Mouse (Mus musculus): ENCODE measurements around the gene Glra1. TPM values are rescaled to one million over a fixed set of nuclear protein-coding genes. Genes with fewer than 3 reads are reported as not detected.

The Glra1 gene
- polyA plus RNA-seq, 1 experiment from 2014 or later, result not detected

DNA sequence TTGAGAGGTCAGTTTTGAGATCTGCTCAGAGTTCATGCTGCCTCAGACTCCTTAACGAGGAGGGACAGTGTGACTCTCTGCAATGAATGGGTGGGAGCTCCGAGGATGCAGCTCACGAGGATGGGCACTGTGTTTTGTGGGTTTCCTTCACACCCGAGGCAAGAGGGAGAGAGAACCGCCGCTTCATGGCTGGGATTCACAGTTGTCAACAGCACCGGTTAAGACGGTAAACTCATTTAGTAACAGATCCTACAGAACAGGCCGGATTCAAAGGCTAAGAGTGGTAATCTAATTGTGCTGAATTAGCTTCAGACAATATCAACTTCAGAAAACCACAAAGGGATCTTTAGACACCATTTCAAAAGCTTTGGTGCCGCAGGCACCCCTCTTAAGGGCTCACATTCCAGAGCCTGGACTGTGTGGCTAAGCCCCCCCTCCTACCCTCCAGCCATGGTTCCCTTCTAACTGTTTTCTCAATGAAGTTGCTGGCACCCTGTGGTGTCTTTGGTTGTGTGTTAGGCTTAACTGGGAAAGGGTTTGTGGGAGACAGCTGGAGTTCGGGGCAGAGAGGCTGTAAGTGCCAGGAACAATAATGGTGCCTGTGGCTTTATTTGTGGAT lies 6.4 kb downstream of the Glra1 start:
- Histone ChIP-seq H3K9me3 (ENCODE audit: low read length) (no peaks in the 10 kb centered on the region), H3K9ac (replicated peaks; ENCODE audit: low read depth) (no peak overlapping the region), H3K36me3 (ENCODE audit: insufficient read depth, low read length) (no peaks in the 10 kb centered on the region), H3K4me3 (ENCODE audit: low read depth, low read length) (no peak overlapping the region), H3K27me3 (replicated peaks; ENCODE audit: insufficient read depth, low read length) (no peaks in the 10 kb centered on the region), H3K4me2 (replicated peaks; ENCODE audit: low read depth, low read length) (no peak overlapping the region), H3K4me1 (ENCODE audit: insufficient read depth, low read depth, low read length) (no peaks in the 10 kb centered on the region), H3K27ac (ENCODE audit: low read length) (no peak overlapping the region)
- ATAC-seq (no peak), DNase-seq (ENCODE audit: low spot score) (no peak)
- TF ChIP-seq CTCF (IDR thresholded peaks at IDR 0.05) (no peak), EP300 (IDR thresholded peaks at IDR 0.05) (no peak)
- WGBS, result 12% methylated on average over 11 of the region's 11 CpGs

DNA sequence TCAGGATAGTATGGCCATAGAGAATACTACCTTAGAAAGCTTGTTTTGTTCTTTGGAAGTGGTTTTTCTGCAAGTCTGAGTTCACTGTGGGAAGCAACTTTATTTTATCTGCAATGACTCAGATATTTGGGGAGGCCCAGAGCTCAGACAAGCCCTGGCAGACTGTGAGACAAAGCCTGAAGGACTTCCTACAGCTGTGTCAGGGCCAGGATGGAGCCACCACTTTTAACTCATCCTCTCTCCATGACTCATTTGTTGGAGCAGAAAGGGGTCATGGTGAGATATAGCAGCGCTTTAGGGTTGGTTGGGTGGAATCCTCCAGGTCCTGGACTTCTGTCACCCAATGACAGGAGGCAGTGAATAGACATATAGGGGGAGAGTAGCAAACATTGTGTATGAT lies 12.3 kb downstream of the Glra1 start:
- no peak overlapping the region for H3K27ac ChIP-seq (ENCODE audit: low read length)
- WGBS, result 65% methylated on average over 1 of the region's 1 CpGs
- TF ChIP-seq EP300 (IDR thresholded peaks at IDR 0.05) (no peak), CTCF (IDR thresholded peaks at IDR 0.05) (no peak)
- no peak overlapping the region for H3K9ac ChIP-seq (replicated peaks; ENCODE audit: low read depth)
- no peaks in the 10 kb centered on the region for H3K9me3 ChIP-seq (ENCODE audit: low read length)
- no peak overlapping the region for H3K4me3 ChIP-seq (ENCODE audit: low read depth, low read length)
- H3K36me3 ChIP-seq (ENCODE audit: insufficient read depth, low read length), result no peaks in the 10 kb centered on the region
- H3K4me1 ChIP-seq (ENCODE audit: insufficient read depth, low read depth, low read length), result no peaks in the 10 kb centered on the region
- DNase-seq (ENCODE audit: low spot score) (no peak), ATAC-seq (no peak)
- H3K4me2 ChIP-seq (replicated peaks; ENCODE audit: low read depth, low read length), result no peak overlapping the region
- H3K27me3 ChIP-seq (replicated peaks; ENCODE audit: insufficient read depth, low read length), result no peaks in the 10 kb centered on the region

- no peaks in the 10 kb centered on the region for H3K36me3 ChIP-seq (ENCODE audit: insufficient read depth, low read length)
- TF ChIP-seq CTCF (IDR thresholded peaks at IDR 0.05) (no peak), EP300 (IDR thresholded peaks at IDR 0.05) (no peak)
- DNase-seq (ENCODE audit: low spot score) (no peak), ATAC-seq (no peak)
- no peak overlapping the region for H3K4me3 ChIP-seq (ENCODE audit: low read depth, low read length)
- no peaks in the 10 kb centered on the region for H3K4me1 ChIP-seq (ENCODE audit: insufficient read depth, low read depth, low read length)
- H3K27ac ChIP-seq (ENCODE audit: low read length), result no peak overlapping the region
- no peaks in the 10 kb centered on the region for H3K27me3 ChIP-seq (replicated peaks; ENCODE audit: insufficient read depth, low read length)
- no peak overlapping the region for H3K4me2 ChIP-seq (replicated peaks; ENCODE audit: low read depth, low read length)
- no peaks in the 10 kb centered on the region for H3K9me3 ChIP-seq (ENCODE audit: low read length)
- WGBS, result 74% methylated on average over 3 of the region's 3 CpGs
- no peak overlapping the region for H3K9ac ChIP-seq (replicated peaks; ENCODE audit: low read depth)
Measured at GRCm38 (mm10) chr11:55594411-55594810, 13.6 kb downstream of the Glra1 start.

DNA sequence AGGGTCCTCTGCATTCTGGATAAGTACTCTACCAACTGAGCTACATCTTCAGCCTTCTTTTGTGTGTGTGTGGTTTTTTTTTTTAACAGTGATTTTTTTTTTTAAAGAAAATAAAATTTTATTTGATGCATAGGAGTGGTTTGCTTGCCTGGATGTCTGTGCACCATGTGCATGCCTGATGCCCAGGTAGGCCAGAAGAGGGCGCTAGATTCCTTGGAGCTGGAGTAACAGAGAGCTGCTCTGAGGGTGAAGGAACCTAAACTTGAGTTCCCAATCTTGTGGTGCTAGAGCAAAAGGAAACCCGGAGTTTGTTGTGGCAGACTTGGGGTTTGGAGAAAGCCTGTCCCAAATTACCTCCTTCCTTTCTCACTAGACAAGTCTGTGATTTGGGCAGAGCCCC lies 16.8 kb downstream of the Glra1 start:
- no peaks in the 10 kb centered on the region for H3K4me1 ChIP-seq (ENCODE audit: insufficient read depth, low read depth, low read length)
- no peak for ATAC-seq
- H3K27ac ChIP-seq (ENCODE audit: low read length), result no peak overlapping the region
- no peak for DNase-seq (ENCODE audit: low spot score)
- 50% methylated on average over 2 of the region's 2 CpGs for WGBS
- no peak overlapping the region for H3K9ac ChIP-seq (replicated peaks; ENCODE audit: low read depth)
- H3K36me3 ChIP-seq (ENCODE audit: insufficient read depth, low read length), result no peaks in the 10 kb centered on the region
- no peaks in the 10 kb centered on the region for H3K27me3 ChIP-seq (replicated peaks; ENCODE audit: insufficient read depth, low read length)
- H3K9me3 ChIP-seq (ENCODE audit: low read length), result no peaks in the 10 kb centered on the region
- no peak overlapping the region for H3K4me2 ChIP-seq (replicated peaks; ENCODE audit: low read depth, low read length)
- H3K4me3 ChIP-seq (ENCODE audit: low read depth, low read length), result no peak overlapping the region
- TF ChIP-seq EP300 (IDR thresholded peaks at IDR 0.05) (no peak), CTCF (IDR thresholded peaks at IDR 0.05) (no peak)

- TF ChIP-seq CTCF (IDR thresholded peaks at IDR 0.05), result no peak
- TF ChIP-seq EP300 (IDR thresholded peaks at IDR 0.05), result no peak
- ATAC-seq (no peak), DNase-seq (ENCODE audit: low spot score) (no peak)
- Histone ChIP-seq H3K9me3 (ENCODE audit: low read length) (no peaks in the 10 kb centered on the region), H3K4me1 (ENCODE audit: insufficient read depth, low read depth, low read length) (no peaks in the 10 kb centered on the region), H3K9ac (replicated peaks; ENCODE audit: low read depth) (no peak overlapping the region), H3K27me3 (replicated peaks; ENCODE audit: insufficient read depth, low read length) (no peaks in the 10 kb centered on the region), H3K36me3 (ENCODE audit: insufficient read depth, low read length) (no peaks in the 10 kb centered on the region), H3K4me2 (replicated peaks; ENCODE audit: low read depth, low read length) (no peak overlapping the region), H3K27ac (ENCODE audit: low read length) (no peak overlapping the region), H3K4me3 (ENCODE audit: low read depth, low read length) (no peak overlapping the region)
- WGBS, result 73% methylated on average over 9 of the region's 9 CpGs
Measured at GRCm38 (mm10) chr11:55589376-55590167, 18.4 kb downstream of the Glra1 start.

DNA sequence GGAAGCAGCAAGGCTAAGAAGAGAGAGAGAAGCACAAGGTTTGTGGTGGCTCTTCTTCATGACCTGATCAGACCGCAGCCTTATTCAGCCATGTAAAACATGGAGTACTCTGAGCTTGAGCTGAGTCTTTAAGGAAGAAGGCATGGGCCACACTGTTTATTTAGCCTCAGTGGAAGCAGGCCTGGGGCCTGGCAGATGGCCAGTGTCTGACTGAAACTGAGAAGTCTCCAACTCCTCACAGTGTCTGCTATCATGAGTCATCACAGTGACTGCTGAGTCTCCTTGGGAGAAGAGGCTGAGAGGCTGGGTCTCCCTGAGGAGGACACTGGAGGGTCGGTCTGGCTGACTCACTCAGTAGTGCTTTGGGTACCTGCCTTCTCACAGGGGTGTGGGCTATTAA lies 33.6 kb downstream of the Glra1 start:
- TF ChIP-seq EP300 (IDR thresholded peaks at IDR 0.05), result no peak
- TF ChIP-seq CTCF (IDR thresholded peaks at IDR 0.05), result no peak
- H3K4me3 ChIP-seq (ENCODE audit: low read depth, low read length), result no peak overlapping the region
- DNase-seq (ENCODE audit: low spot score) (no peak), ATAC-seq (no peak)
- 79% methylated on average over 2 of the region's 2 CpGs for WGBS
- H3K36me3 ChIP-seq (ENCODE audit: insufficient read depth, low read length), result no peaks in the 10 kb centered on the region
- no peak overlapping the region for H3K4me2 ChIP-seq (replicated peaks; ENCODE audit: low read depth, low read length)
- no peak overlapping the region for H3K9ac ChIP-seq (replicated peaks; ENCODE audit: low read depth)
- no peaks in the 10 kb centered on the region for H3K9me3 ChIP-seq (ENCODE audit: low read length)
- H3K27me3 ChIP-seq (replicated peaks; ENCODE audit: insufficient read depth, low read length), result no peaks in the 10 kb centered on the region
- H3K27ac ChIP-seq (ENCODE audit: low read length), result no peak overlapping the region
- H3K4me1 ChIP-seq (ENCODE audit: insufficient read depth, low read depth, low read length), result no peaks in the 10 kb centered on the region

Data from lung, postnatal 0 days (tissue).